Mouse (Mus musculus) gastrocnemius, postnatal 25 days (tissue): ENCODE data around the gene Gm10553. TPM values are rescaled to one million over a fixed set of nuclear protein-coding genes. Genes with fewer than 3 reads are reported as not detected.
A peak's percentile ranks its signal among the peaks of the same experiment; 100 is the strongest.
"Not testable (repeated sequence)": the region's sequence is repeated elsewhere in the genome, so short reads cannot be mapped to it uniquely, and the experiment has no call there.

Source experiments
- DNase-seq: peaks from one replicate; pipeline ENCODE4 v3.0.0; 2022
- long read RNA-seq, 2 experiments: library from polyadenylated mRNA; stranded (forward); transcript quantifications; one replicate each; pipeline ENCODE4 v2.0.0; 2021
- total RNA-seq, 2 experiments: library from RNA; stranded (reverse); gene quantifications; 1 replicate in 1 of 2; 2 replicates in 1 of 2; pipeline ENCODE4 v1.2.3; 2021

The Gm10553 gene
- not detected for total RNA-seq
- long read RNA-seq, experiment 1, result 0 reads
- long read RNA-seq, experiment 2, result 0 reads

- DNase-seq, result not testable (repeated sequence)
Measured at GRCm38 (mm10) chr1:85099864-85100263, at the start of gene Gm10553. Gene Gm10553, plus strand, starts transcription at chr1:85100164.

GRCm38 (mm10) chr1:85071690-85072089 lies 28.3 kb upstream of the Gm10553 start:
- not testable (repeated sequence) for DNase-seq

- DNase-seq, result not testable (repeated sequence)
Measured at GRCm38 (mm10) chr1:85073099-85073498, 26.9 kb upstream of the Gm10553 start.

GRCm38 (mm10) chr1:85084803-85085202 lies 15.2 kb upstream of the Gm10553 start:
- DNase-seq, result not testable (repeated sequence)

GRCm38 (mm10) chr1:85086211-85086610 lies 13.8 kb upstream of the Gm10553 start:
- DNase-seq, result not testable (repeated sequence)

GRCm38 (mm10) chr1:85092169-85092568 lies 7.8 kb upstream of the Gm10553 start:
- DNase-seq, result not testable (repeated sequence)

GRCm38 (mm10) chr1:85093011-85093572 lies 6.9 kb upstream of the Gm10553 start:
- not testable (repeated sequence) for DNase-seq

GRCm38 (mm10) chr1:85099081-85099480 lies 883 bp upstream of the Gm10553 start:
- not testable (repeated sequence) for DNase-seq

GRCm38 (mm10) chr1:85101754-85102153 lies 1.8 kb downstream of the Gm10553 start:
- not testable (repeated sequence) for DNase-seq

GRCm38 (mm10) chr1:85105336-85105735 lies 5.4 kb downstream of the Gm10553 start:
- not testable (repeated sequence) for DNase-seq

GRCm38 (mm10) chr1:85106013-85106412 lies 6.0 kb downstream of the Gm10553 start:
- not testable (repeated sequence) for DNase-seq

- not testable (repeated sequence) for DNase-seq
Measured at GRCm38 (mm10) chr1:85109753-85110152, 9.8 kb downstream of the Gm10553 start, which contains the start of gene A530032D15Rik. Gene A530032D15Rik, minus strand, starts transcription at chr1:85109853.

- DNase-seq, result not testable (repeated sequence)
Measured at GRCm38 (mm10) chr1:85110876-85111275, 10.9 kb downstream of the Gm10553 start.

GRCm38 (mm10) chr1:85111572-85111971 lies 11.6 kb downstream of the Gm10553 start:
- peak; percentile 17 for DNase-seq

GRCm38 (mm10) chr1:85112266-85112665 lies 12.3 kb downstream of the Gm10553 start:
- not testable (repeated sequence) for DNase-seq

GRCm38 (mm10) chr1:85112889-85113288 lies 12.9 kb downstream of the Gm10553 start:
- not testable (repeated sequence) for DNase-seq

GRCm38 (mm10) chr1:85114078-85114477 lies 14.1 kb downstream of the Gm10553 start:
- not testable (repeated sequence) for DNase-seq

- DNase-seq, result not testable (repeated sequence)
Measured at GRCm38 (mm10) chr1:85114666-85115402, 14.9 kb downstream of the Gm10553 start.

- DNase-seq, result not testable (repeated sequence)
Measured at GRCm38 (mm10) chr1:85117537-85117936, 17.6 kb downstream of the Gm10553 start.

GRCm38 (mm10) chr1:85118341-85118740 lies 18.4 kb downstream of the Gm10553 start:
- not testable (repeated sequence) for DNase-seq

- DNase-seq, result not testable (repeated sequence)
Measured at GRCm38 (mm10) chr1:85121841-85122240, 21.9 kb downstream of the Gm10553 start.

GRCm38 (mm10) chr1:85133671-85134070 lies 33.7 kb downstream of the Gm10553 start:
- not testable (repeated sequence) for DNase-seq
